Mouse (Mus musculus) MEL (cell line): ENCODE data around the gene Rnf182.

ENCODE experiments used
- CTCF ChIP-seq, 3 experiments: IDR thresholded peaks in 2 of 3; conservative IDR thresholded peaks in 1 of 3; 2 replicates each; pipeline ENCODE4 v1.5.1; 2011 to 2012; ENCODE audit warnings: low read length in 3 of 3, low read depth in 2 of 3, mild to moderate bottlenecking in 2 of 3, improper control_type of control experiment in 1 of 3, inconsistent platforms in 1 of 3, mixed read lengths in 1 of 3, moderate library complexity in 1 of 3; ENCODE audit not compliant: control insufficient read depth in 1 of 3, insufficient read depth in 1 of 3, poor library complexity in 1 of 3, severe bottlenecking in 1 of 3
- MYC ChIP-seq: IDR thresholded peaks from 2 replicates; pipeline ENCODE4 v1.6.1; 2011; ENCODE audit warnings: low read depth, mild to moderate bottlenecking, low read length, improper control_type of control experiment, moderate library complexity

GRCm38 (mm10) chr13:43619550-43620175, 4.2 kb downstream of the Rnf182 start:
- TF ChIP-seq MYC (no peak), CTCF (IDR thresholded peaks at IDR 0.05 in 2 of 3, conservative IDR thresholded peaks at IDR 0.05 in 1 of 3; ENCODE audit: control insufficient read depth in 1 of 3, insufficient read depth in 1 of 3, low read depth in 2 of 3, low read length in 3 of 3, poor library complexity in 1 of 3, severe bottlenecking in 1 of 3) (no peak)
